Mouse (Mus musculus): ENCODE measurements around the gene Neb.

GRCm38 (mm10) chr2:52359722-52360121 is 18.6 kb downstream of the Neb start:
- TF ChIP-seq TCF12 (IDR thresholded peaks at IDR 0.05; ENCODE audit: low read depth, low read length) (no peak), BHLHE40 (IDR thresholded peaks at IDR 0.05; ENCODE audit: borderline replicate concordance, low read depth, low read length) (no peak), SIN3A (IDR thresholded peaks at IDR 0.05; ENCODE audit: low read length) (no peak), NRF1 (IDR thresholded peaks at IDR 0.05; ENCODE audit: insufficient read depth, low read depth, low read length, poor library complexity, severe bottlenecking) (no peak), POLR2AphosphoS2 (IDR thresholded peaks at IDR 0.05; ENCODE audit: low read length) (no peak)

Measured in MEL (cell line).